Mouse (Mus musculus): Measurements from ENCODE around the gene Stk10. TPM values are rescaled to one million over a fixed set of nuclear protein-coding genes. Genes with fewer than 3 reads are reported as not detected.

Stk10 gene
- polyA plus RNA-seq, 1 experiment: 82.8 TPM

- no peak for TF ChIP-seq POLR2A (IDR thresholded peaks at IDR 0.05; ENCODE audit: low read depth, low read length)
- TF ChIP-seq CTCF (IDR thresholded peaks at IDR 0.05; ENCODE audit: extremely low read depth, insufficient read depth, insufficient read length, insufficient replicate concordance): no peak
- Histone ChIP-seq H3K4me1 (ENCODE audit: control insufficient read depth, insufficient read depth, insufficient read length) (peaks cover 55% of the 10 kb centered on the region; the same call in 1 of the 2 replicates), H3K27me3 (ENCODE audit: control insufficient read depth, insufficient read depth, low read length) (no peaks in the 10 kb centered on the region), H3K36me3 (ENCODE audit: control insufficient read depth, insufficient read depth, low read length) (peaks cover 17% of the 10 kb centered on the region), H3K4me3 (ENCODE audit: extremely low read depth, insufficient read depth, insufficient read length) (peak overlapping the region; percentile 35; the same call in 1 of the 2 replicates), H3K27ac (ENCODE audit: insufficient read depth, low read length) (peak overlapping the region; percentile 98)
- WGBS: 30% methylated on average over 4 of the region's 4 CpGs
- no peak for DNase-seq (ENCODE audit: low read depth in 1 of 2, low spot score in 2 of 2)
These were observed 9.1 kb downstream of the Stk10 start for GRCm38 (mm10) chr11:32542181-32542580.

DNA sequence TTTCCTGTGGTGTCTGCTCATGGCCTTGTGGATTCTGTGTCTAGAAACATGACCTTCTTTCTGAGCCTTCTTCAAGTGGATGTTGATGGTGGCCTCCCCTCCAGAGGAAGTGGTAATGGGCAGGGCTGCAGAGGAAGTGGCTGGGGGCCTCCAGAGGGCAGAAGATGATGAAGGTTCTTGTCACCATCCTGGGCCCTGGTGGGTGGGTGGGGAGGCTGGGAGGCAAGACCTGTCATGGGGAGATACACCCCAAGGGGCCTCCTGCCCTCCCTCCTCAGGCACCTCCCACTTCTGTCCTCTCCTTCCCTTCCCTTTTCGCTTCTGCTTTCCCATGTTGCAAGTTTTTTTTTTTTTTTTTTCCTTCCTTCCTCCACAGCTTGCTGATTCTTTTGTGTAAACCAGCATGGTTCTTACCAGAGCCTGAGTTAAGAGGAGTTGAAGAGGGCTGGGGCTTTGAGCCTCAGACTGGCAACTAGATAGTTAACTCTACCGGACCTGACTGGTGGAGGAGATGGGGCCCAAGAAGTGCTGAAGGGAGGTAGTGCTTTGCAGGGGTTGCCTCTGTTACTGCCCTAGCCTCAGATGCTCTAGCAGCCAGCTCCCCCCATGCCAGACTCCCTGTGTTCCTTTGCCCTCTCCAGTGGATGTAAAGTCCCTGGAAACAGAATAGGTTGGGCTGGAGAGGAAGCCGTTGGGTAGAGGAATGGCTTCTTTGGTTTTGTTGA lies 9.7 kb downstream of the Stk10 start:
- TF ChIP-seq POLR2A (IDR thresholded peaks at IDR 0.05; ENCODE audit: low read depth, low read length): peak; percentile 50; the same call in 1 of the 2 replicates
- no peak for TF ChIP-seq CTCF (IDR thresholded peaks at IDR 0.05; ENCODE audit: extremely low read depth, insufficient read depth, insufficient read length, insufficient replicate concordance)
- H3K27me3 ChIP-seq (ENCODE audit: control insufficient read depth, insufficient read depth, low read length): no peaks in the 10 kb centered on the region
- peaks cover 17% of the 10 kb centered on the region for H3K36me3 ChIP-seq (ENCODE audit: control insufficient read depth, insufficient read depth, low read length)
- H3K4me1 ChIP-seq (ENCODE audit: control insufficient read depth, insufficient read depth, insufficient read length): peaks cover 60% of the 10 kb centered on the region; the same call in 1 of the 2 replicates
- H3K27ac ChIP-seq (ENCODE audit: insufficient read depth, low read length): peak overlapping the region; percentile 98
- peak overlapping the region; percentile 35; the same call in 1 of the 2 replicates for H3K4me3 ChIP-seq (ENCODE audit: extremely low read depth, insufficient read depth, insufficient read length)
- WGBS: 6% methylated on average over 3 of the region's 3 CpGs
- DNase-seq (ENCODE audit: low read depth in 1 of 2, low spot score in 2 of 2): peak; percentile 65 to 87

- WGBS: 60% methylated on average over 6 of the region's 6 CpGs
- H3K27me3 ChIP-seq (ENCODE audit: control insufficient read depth, insufficient read depth, low read length): no peaks in the 10 kb centered on the region
- H3K4me3 ChIP-seq (ENCODE audit: extremely low read depth, insufficient read depth, insufficient read length): no peak overlapping the region
- peaks cover 50% of the 10 kb centered on the region; the same call in 1 of the 2 replicates for H3K4me1 ChIP-seq (ENCODE audit: control insufficient read depth, insufficient read depth, insufficient read length)
- peak overlapping the region; percentile 84 for H3K27ac ChIP-seq (ENCODE audit: insufficient read depth, low read length)
- TF ChIP-seq POLR2A (IDR thresholded peaks at IDR 0.05; ENCODE audit: low read depth, low read length): no peak
- no peak for TF ChIP-seq CTCF (IDR thresholded peaks at IDR 0.05; ENCODE audit: extremely low read depth, insufficient read depth, insufficient read length, insufficient replicate concordance)
- H3K36me3 ChIP-seq (ENCODE audit: control insufficient read depth, insufficient read depth, low read length): peaks cover 17% of the 10 kb centered on the region
- no peak for DNase-seq (ENCODE audit: low read depth in 1 of 2, low spot score in 2 of 2)
These were observed 10.9 kb downstream of the Stk10 start for GRCm38 (mm10) chr11:32544041-32544440.

DNA sequence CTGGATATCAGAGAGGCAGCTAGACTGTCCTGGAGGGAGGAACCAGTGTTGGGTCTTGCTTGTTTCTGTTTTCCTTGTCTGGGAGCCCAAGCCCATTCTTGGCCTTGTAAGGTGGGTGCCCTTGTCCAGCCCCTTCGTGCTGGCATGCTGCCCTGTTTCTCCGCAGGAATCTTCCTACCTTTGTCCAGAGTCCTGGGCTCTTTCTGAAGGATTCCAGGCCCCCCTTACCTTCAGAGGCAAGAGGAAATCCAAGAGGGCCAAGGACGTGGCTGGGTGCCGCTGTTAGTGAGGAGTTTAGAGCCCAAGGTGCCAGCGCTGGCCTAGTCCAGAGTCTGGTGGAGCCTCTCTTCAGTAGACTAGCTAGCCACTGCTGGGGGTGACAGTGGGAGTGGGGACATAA lies 11.4 kb downstream of the Stk10 start:
- Histone ChIP-seq H3K27me3 (ENCODE audit: control insufficient read depth, insufficient read depth, low read length) (no peaks in the 10 kb centered on the region), H3K4me3 (ENCODE audit: extremely low read depth, insufficient read depth, insufficient read length) (no peak overlapping the region), H3K4me1 (ENCODE audit: control insufficient read depth, insufficient read depth, insufficient read length) (peaks cover 47% of the 10 kb centered on the region; the same call in 1 of the 2 replicates), H3K27ac (ENCODE audit: insufficient read depth, low read length) (peak overlapping the region; percentile 84), H3K36me3 (ENCODE audit: control insufficient read depth, insufficient read depth, low read length) (peaks cover 17% of the 10 kb centered on the region)
- TF ChIP-seq POLR2A (IDR thresholded peaks at IDR 0.05; ENCODE audit: low read depth, low read length) (no peak), CTCF (IDR thresholded peaks at IDR 0.05; ENCODE audit: extremely low read depth, insufficient read depth, insufficient read length, insufficient replicate concordance) (no peak)
- 92% methylated on average over 5 of the region's 5 CpGs for WGBS
- DNase-seq (ENCODE audit: low read depth in 1 of 2, low spot score in 2 of 2): no peak

DNA sequence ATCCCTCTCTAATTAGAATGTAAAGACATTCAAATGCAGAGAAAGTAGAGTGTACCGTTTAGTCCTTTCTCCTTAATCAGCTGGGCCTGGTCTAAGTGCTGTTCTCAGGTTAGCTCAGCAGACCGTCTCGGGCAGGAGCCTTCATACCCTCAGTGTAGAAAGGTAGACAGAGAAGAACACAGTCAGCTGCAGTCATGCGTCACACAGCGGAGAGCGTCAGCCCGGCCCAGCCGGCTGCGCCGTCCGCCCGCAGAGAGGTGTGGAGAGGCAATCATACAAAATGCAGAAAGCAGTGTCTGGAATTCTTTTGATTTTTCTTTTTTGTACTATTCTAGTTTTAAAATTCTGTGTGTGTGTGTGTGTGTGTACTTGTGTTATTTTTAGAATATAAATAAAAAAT lies 12.5 kb downstream of the Stk10 start:
- Histone ChIP-seq H3K27ac (ENCODE audit: insufficient read depth, low read length) (0 out of 2 replicates have a peak overlapping the region, but pooled peaks have one; percentile 8), H3K4me1 (ENCODE audit: control insufficient read depth, insufficient read depth, insufficient read length) (peaks cover 42% of the 10 kb centered on the region; the same call in 1 of the 2 replicates), H3K4me3 (ENCODE audit: extremely low read depth, insufficient read depth, insufficient read length) (no peak overlapping the region), H3K36me3 (ENCODE audit: control insufficient read depth, insufficient read depth, low read length) (peaks cover 11% of the 10 kb centered on the region), H3K27me3 (ENCODE audit: control insufficient read depth, insufficient read depth, low read length) (no peaks in the 10 kb centered on the region)
- DNase-seq (ENCODE audit: low read depth in 1 of 2, low spot score in 2 of 2): no peak
- TF ChIP-seq POLR2A (IDR thresholded peaks at IDR 0.05; ENCODE audit: low read depth, low read length) (no peak), CTCF (IDR thresholded peaks at IDR 0.05; ENCODE audit: extremely low read depth, insufficient read depth, insufficient read length, insufficient replicate concordance) (no peak)
- WGBS: 74% methylated on average over 12 of the region's 12 CpGs

GRCm38 (mm10) chr11:32546483-32546882 lies 13.4 kb downstream of the Stk10 start:
- H3K27me3 ChIP-seq (ENCODE audit: control insufficient read depth, insufficient read depth, low read length): no peaks in the 10 kb centered on the region
- TF ChIP-seq POLR2A (IDR thresholded peaks at IDR 0.05; ENCODE audit: low read depth, low read length) (no peak), CTCF (IDR thresholded peaks at IDR 0.05; ENCODE audit: extremely low read depth, insufficient read depth, insufficient read length, insufficient replicate concordance) (no peak)
- 83% methylated on average over 5 of the region's 5 CpGs for WGBS
- peaks cover 43% of the 10 kb centered on the region; the same call in 1 of the 2 replicates for H3K4me1 ChIP-seq (ENCODE audit: control insufficient read depth, insufficient read depth, insufficient read length)
- H3K4me3 ChIP-seq (ENCODE audit: extremely low read depth, insufficient read depth, insufficient read length): no peak overlapping the region
- no peak for DNase-seq (ENCODE audit: low read depth in 1 of 2, low spot score in 2 of 2)
- H3K27ac ChIP-seq (ENCODE audit: insufficient read depth, low read length): peak overlapping the region; percentile 14; the same call in 1 of the 2 replicates
- peaks cover 9% of the 10 kb centered on the region for H3K36me3 ChIP-seq (ENCODE audit: control insufficient read depth, insufficient read depth, low read length)
